Mouse (Mus musculus) ES-E14 (cell line): ENCODE data around the gene Slco2b1.

Experiments used
- CHD2 ChIP-seq: IDR thresholded peaks from 2 replicates; pipeline ENCODE4 v1.6.1; 2014; ENCODE audit warnings: mild to moderate bottlenecking, low read depth, low read length, inconsistent platforms
- HCFC1 ChIP-seq: IDR thresholded peaks from 2 replicates; pipeline ENCODE4 v1.6.1; 2012; ENCODE audit warnings: low read length, inconsistent platforms, borderline replicate concordance; ENCODE audit not compliant: insufficient read depth
- MAFK ChIP-seq: IDR thresholded peaks from 2 replicates; pipeline ENCODE4 v1.6.1; 2014; ENCODE audit warnings: mild to moderate bottlenecking, low read depth, low read length, inconsistent platforms; ENCODE audit not compliant: insufficient read depth
- ZC3H11A ChIP-seq: IDR thresholded peaks from 2 replicates; pipeline ENCODE4 v1.6.1; 2012; ENCODE audit warnings: low read depth, mild to moderate bottlenecking, inconsistent platforms, low read length, borderline replicate concordance
- ZNF384 ChIP-seq: IDR thresholded peaks from 2 replicates; pipeline ENCODE4 v1.6.1; 2012; ENCODE audit warnings: low read depth, low read length, inconsistent platforms

DNA sequence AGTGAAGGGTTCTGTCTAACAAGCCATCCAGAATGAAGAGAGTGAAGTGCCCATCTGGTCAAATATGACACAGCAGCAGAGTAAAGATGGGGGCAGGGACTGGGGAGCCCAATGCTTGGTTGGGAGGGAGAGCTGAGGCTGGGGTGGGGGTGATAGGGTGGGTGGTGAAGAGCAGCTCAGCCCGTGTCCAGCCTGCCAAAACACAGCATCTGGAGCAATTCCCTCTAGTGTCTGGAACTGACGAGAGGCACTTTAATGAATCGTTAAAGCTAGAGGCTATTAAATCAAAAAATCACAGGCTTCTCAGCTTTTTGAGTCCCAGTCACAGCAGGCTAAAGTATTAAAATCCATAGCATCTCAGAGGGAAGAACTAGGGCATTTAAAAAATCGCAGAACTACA is 61.6 kb downstream of the Slco2b1 start:
- TF ChIP-seq MAFK: no peak
- no peak for TF ChIP-seq CHD2
- TF ChIP-seq ZC3H11A: no peak
- TF ChIP-seq HCFC1: no peak
- no peak for TF ChIP-seq ZNF384
